Mouse (Mus musculus): ENCODE measurements around the gene Crebbp.

- peak; percentile 38; the same call in 1 of the 2 replicates for TF ChIP-seq CTCF (IDR thresholded peaks at IDR 0.05; ENCODE audit: low read depth)
- no peak for TF ChIP-seq EP300 (IDR thresholded peaks at IDR 0.05; ENCODE audit: low read depth)
Observed at GRCm38 (mm10) chr16:4074297-4074696, 139.5 kb downstream of the Crebbp start.

All from heart, postnatal 0 days (tissue).